Mouse (Mus musculus) C2C12 (cell line): ENCODE data around the gene Tnni2.

Source experiments
- CEBPB ChIP-seq: IDR thresholded peaks from one replicate; pipeline ENCODE4 v1.6.1; 2011; ENCODE audit warnings: low read depth, mild to moderate bottlenecking, control low read depth, moderate library complexity
- CTCF ChIP-seq: IDR thresholded peaks from one replicate; pipeline ENCODE4 v1.5.1; 2011; ENCODE audit not compliant: control insufficient read depth, insufficient read depth, insufficient read length
- FOSL1 ChIP-seq: IDR thresholded peaks from one replicate; pipeline ENCODE4 v1.8.0; 2011; ENCODE audit warnings: mild to moderate bottlenecking, low read length; ENCODE audit not compliant: poor library complexity, insufficient read depth, severe bottlenecking
- MAX ChIP-seq: IDR thresholded peaks from one replicate; pipeline ENCODE4 v1.6.1; 2011; ENCODE audit warnings: mild to moderate bottlenecking, control low read depth
- MYOD1 ChIP-seq: IDR thresholded peaks from one replicate; pipeline ENCODE4 v1.6.1; 2011; ENCODE audit warnings: low read depth; ENCODE audit not compliant: control insufficient read depth, insufficient read length
- MYOG ChIP-seq: IDR thresholded peaks from one replicate; pipeline ENCODE4 v1.6.1; 2011; ENCODE audit not compliant: control insufficient read depth, insufficient read length; ENCODE audit errors: extremely low read depth
- USF1 ChIP-seq: IDR thresholded peaks from one replicate; pipeline ENCODE4 v1.6.1; 2011; ENCODE audit warnings: low read depth, mild to moderate bottlenecking, control low read depth, moderate library complexity

DNA sequence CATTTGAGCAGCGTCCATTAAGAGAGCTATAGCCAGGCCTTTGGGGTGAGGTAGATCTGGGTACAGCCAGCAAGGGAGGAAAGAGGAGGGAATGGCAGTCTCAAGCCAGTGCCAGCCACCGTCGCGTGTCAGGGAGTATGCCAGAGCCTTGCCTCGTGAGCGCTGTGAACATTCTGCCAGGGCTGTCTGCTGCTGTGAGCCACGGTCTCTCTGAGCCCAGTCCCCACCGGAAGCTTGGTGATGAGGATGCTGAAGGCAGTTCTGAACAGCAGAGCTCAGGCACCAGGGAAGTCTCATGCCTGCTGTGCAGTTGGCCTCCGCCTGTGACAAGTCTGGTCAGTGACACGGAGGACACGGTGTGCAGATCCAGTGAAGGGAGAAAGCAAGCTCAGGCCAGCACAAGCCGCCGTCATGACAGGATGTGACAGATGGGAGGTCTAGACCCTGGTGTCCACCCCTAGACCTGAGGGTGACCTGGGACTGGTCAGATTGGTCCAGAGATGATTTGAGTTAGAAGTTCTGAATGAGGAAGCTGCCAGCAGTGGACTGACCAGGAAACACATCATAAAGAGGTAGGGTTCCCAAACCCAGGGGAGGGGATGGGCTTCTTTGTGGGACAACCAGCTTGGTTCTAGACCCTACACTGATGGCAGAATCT lies 35.3 kb downstream of the Tnni2 start:
- TF ChIP-seq CTCF (no peak), MAX (no peak), USF1 (no peak), MYOG (no peak), CEBPB (no peak), MYOD1 (no peak), FOSL1 (no peak)
